Mouse (Mus musculus) heart, adult 2 months (tissue): Measurements from ENCODE around the gene Sart1.

ENCODE experiments used
- CTCF ChIP-seq: fragments of 200-600 bp; IDR thresholded peaks from 2 replicates; pipeline ENCODE4 v1.8.1; 2022; ENCODE audit warnings: antibody characterized with exemption, mild to moderate bottlenecking, moderate library complexity
- EP300 ChIP-seq: fragments of 200-500 bp; IDR thresholded peaks from 2 replicates; pipeline ENCODE4 v1.6.1; 2011; ENCODE audit warnings: low read depth, low read length, control low read depth; ENCODE audit not compliant: insufficient read depth
- POLR2A ChIP-seq: fragments of 200-500 bp; IDR thresholded peaks from 2 replicates; pipeline ENCODE4 v1.6.1; 2011; ENCODE audit warnings: mild to moderate bottlenecking, low read depth, low read length, control low read depth; ENCODE audit not compliant: insufficient read depth

GRCm38 (mm10) chr19:5374748-5375147 is 13.8 kb downstream of the Sart1 start:
- TF ChIP-seq POLR2A (no peak), CTCF (no peak), EP300 (no peak)
